Mouse (Mus musculus): ENCODE results near the gene Prex1.

Gene Prex1

DNA sequence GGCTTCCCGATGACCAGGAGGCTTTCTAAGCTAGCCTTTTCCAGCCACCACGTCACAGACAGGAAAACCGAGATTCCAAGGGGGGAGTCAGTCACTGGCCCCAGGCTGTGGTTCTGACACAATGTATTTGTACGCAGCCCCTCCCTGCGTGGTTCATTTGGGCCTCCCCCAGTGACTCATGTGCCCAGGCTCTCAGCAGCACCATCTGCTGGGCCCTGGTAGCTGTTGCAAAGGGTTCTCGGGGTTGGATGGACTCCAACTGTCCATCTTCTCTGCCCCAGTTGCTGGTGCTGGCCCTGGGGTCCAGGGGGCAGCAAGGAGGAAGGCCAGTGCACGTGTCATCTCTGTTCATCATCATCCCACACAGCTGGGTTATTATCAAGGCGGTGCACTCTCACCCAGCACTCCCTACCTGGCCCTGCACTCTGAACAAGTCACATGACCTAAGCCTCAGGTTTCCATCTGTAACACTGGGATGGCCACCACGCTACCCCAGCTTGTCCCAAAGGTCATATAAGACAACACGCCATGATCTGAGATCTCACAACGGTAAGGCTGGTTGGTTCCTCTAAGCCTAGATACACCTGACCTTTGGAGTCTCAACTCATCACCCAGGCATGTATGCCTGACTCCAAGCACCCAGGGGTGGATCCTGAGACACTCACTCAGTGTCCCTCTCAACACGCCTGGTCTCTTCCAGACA is 115.0 kb downstream of the Prex1 start:
- no peak for DNase-seq

DNA sequence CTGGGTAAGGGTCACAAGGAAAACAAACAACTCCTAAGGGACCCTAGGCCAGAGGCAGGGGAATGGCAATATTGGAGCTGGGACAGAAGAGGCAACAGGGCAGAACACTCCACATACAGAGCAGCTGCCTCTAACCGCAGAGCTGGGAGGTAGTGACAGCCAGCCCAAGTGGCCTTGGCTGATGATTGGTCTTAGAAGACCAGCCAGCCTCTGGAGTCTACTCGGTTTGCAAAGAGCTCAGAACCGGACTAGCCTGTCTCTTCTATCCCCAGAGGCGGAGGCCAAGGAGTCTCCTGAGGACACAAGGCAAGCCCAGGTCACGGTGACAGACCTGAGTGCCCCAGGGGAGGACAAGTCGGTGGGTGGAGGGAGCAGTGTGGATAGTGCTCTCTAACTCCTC is 115.9 kb downstream of the Prex1 start:
- DNase-seq = no peak

GRCm38 (mm10) chr2:166592034-166592912 is 121.4 kb downstream of the Prex1 start:
- DNase-seq = peak; percentile 77

DNA sequence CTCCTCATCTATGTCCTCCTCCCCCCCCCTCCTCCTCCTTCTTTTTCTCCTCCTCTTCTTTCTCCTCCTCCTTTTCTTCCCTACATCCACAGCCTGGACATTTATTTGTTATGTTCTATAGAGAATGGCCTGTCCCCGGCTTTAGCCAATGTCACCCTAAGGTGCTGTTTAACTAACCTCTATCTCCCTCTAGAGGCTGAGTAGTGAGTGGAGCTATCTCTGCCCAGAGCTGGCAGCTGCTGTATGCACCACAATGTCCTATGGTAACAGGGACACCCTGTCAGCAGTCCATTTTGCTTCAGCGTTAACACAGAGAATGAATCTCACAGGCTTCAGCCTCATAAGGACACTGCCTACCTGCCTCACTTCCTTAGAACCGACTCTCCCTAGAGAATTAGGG is 129.1 kb downstream of the Prex1 start:
- DNase-seq = no peak

- no peak for DNase-seq
Observed at GRCm38 (mm10) chr2:166583292-166583691, 130.3 kb downstream of the Prex1 start.

DNA sequence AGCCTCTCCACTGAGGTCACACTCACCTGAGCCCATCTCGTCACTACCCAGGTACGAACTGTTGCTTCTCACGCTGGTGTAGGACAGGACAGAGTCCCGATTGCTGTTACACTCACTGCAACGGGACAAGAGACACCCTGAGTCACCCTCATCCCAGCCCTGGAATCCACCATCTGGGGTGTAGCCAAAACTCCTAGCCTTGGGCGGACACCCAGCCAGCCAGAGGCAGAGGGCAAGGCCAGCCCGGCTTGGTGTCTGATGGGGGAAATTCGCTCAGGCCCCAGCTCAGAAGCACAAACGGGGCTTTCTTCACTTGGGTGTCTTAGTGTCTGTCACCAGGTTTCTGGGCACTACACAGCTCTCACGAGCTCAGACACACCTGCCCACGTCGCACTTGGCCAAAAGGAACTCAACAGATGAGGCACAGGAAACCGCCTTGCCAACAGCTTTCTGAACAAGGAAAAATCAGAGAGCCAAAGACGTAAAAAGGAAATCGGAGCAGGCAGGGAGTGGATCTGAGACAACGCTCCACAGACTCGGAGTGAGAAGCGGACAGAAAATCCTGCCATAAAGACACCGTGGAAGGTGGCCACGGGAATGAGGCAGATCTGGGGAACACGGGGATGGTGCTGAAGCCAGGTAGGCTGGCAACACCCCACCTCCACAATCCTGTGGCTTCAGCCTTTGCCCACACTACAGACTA is 131.6 kb downstream of the Prex1 start:
- DNase-seq = no peak

- DNase-seq = no peak
Observed at GRCm38 (mm10) chr2:166579793-166580192, 133.8 kb downstream of the Prex1 start.

GRCm38 (mm10) chr2:166579361-166579760 is 134.3 kb downstream of the Prex1 start:
- DNase-seq = no peak

GRCm38 (mm10) chr2:166575419-166575818 is 138.2 kb downstream of the Prex1 start:
- no peak for DNase-seq

DNA sequence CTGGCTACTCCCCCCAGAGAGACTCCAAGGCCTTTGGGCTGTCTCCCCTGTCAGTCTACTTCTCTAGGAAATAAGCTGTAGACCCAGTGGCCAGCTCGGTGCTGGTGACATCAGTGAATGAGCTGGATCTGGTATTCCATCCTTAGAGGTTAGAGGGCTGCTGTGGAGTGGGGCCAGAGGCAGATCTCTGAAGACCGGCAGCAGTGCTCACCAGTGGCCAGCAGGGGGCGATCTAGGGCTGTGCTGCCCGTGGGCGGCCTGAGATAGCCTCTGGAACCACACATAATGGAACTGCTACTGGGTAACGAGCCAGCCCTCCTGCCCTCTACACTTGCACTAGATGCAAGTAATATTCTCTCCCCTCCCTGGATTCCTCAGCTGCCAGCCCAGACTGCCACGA is 138.7 kb downstream of the Prex1 start:
- peak; percentile 73 for DNase-seq

DNA sequence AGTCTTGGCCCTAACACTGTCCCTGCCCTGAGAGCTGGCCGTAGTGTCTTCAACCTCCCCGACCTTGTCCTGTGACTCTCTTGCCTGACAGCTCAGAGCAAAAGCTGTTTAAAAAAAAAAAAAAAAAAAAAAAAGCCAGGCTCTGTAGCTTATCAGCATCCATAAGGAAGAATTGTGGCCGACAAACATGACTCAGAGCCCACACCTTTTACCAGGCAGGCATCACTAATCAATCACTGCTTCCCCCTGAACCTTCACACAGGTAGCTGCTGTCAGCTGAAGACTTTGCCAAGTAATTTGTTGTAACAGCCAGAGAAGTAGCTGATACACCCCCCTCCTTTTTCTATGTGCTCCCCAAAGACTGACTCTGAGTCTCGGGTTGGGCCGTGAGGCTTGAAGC is 140.0 kb downstream of the Prex1 start:
- DNase-seq = no peak

- no peak for DNase-seq
Observed at GRCm38 (mm10) chr2:166572297-166572696, 141.3 kb downstream of the Prex1 start.

DNA sequence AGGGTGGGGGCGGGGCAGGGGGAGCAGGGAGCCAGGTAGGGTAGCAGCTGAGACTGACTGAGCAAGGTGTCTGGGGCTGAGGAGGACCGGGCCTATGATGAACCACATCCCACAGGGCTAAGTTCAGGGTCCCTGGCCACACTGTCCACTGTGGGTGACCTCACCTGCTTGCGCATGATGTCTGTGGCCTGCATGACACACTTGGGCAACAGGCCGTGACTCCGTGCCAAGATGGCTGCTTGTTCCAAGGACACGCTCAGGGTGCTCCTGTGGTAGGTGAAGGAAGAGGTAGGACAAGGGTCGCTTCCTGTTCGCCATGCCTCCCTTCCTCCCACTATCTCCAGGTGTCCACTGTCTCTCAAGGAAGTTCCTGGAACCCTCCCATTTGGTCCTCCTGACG is 144.4 kb downstream of the Prex1 start:
- DNase-seq = no peak

DNA sequence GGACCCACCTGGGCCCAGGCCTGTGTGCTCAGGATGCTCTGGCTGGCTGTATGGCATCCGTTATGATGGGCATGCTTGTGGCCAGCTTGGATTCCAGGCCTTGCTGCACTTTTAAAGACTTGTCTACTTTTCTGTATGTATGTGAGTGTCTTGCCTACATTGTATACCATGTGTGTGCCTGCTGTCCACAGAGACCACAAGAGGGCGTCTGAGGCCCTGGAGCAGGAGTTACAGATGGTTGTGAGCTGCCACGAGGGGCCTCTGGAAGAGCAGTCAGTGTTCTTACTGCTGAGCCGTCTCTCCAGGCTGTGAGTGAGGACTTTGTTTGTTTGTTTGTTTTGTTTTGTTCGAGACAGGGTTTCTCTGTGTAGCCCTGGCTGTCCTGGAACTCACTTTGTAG is 148.1 kb downstream of the Prex1 start:
- DNase-seq = no peak

GRCm38 (mm10) chr2:166564455-166564854 is 149.2 kb downstream of the Prex1 start:
- peak; percentile 73 for DNase-seq

DNA sequence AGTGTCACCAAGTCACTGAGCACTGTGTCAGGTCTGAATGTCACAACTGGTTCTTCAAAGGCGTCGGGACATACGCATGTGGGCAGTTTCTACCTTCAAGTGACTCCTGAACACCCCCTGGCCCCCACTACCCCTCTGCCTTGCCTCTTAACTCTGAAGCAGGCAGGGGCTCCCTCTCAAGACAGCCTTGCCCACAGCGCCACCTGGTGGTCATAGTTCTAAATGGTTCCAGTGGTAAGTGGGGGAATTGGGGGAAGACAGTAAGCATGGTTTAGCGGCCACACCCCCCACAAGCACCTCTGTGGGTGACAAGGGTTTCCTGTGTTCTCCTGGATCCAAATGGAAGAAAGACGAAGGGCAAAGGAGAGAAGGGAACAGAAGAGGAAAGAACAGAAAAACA is 149.7 kb downstream of the Prex1 start:
- peak; percentile 84 for DNase-seq

- no peak for DNase-seq
Observed at GRCm38 (mm10) chr2:166563076-166563475, 150.6 kb downstream of the Prex1 start.

- no peak for DNase-seq
Observed at GRCm38 (mm10) chr2:166561781-166562180, 151.9 kb downstream of the Prex1 start.

GRCm38 (mm10) chr2:166560826-166561225 is 152.8 kb downstream of the Prex1 start:
- no peak for DNase-seq

GRCm38 (mm10) chr2:166559531-166559930 is 154.1 kb downstream of the Prex1 start:
- DNase-seq = no peak

- peak; percentile 44 for DNase-seq
Observed at GRCm38 (mm10) chr2:166555508-166555907, 158.1 kb downstream of the Prex1 start.

DNA sequence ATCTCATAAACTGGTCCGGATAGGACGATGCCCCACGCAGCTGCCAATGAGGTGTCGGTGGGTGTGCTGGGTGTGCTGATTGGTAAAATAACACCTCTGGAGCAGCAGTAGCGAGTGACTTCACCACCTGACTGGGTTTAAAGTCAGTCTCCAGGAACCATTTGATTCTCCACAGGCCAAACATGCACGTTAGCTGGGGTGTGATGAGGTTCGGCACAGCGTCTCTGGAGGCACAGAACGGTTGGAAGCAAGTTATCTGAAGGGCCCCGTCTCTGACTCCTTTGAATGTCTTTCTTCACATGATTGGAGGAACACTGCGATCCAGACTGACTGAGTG is 159.5 kb downstream of the Prex1 start:
- no peak for DNase-seq

GRCm38 (mm10) chr2:166553502-166554168 is 160.0 kb downstream of the Prex1 start:
- peak; percentile 75 for DNase-seq
